Mouse (Mus musculus): ENCODE results near the gene Thada. TPM values are rescaled to one million over a fixed set of nuclear protein-coding genes. Genes with fewer than 3 reads are reported as not detected.

Thada gene
- polyA plus RNA-seq, 1 experiment from 2014 or later = 13.0 TPM

DNA sequence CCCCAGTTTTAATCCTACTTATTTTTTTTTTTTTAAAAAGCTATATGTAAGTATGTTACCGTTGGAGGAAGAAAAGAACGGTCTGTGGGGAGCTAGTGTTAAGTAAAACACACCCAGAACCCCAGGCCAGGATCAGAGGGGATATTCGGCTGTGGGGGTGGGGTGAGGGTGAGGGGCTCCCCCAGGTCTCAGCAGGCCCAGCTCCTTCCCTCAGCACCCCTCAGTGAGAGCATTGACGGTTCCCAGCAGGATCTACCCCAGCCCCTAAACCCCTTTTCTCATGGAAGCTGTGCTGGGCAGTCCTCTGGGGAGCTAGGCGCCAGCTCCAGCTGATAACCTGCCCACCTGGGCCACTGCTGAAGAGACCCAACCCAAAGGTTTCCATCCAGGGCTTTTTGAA is 316.4 kb downstream of the Thada start:
- H3K9me3 ChIP-seq = no peaks in the 10 kb centered on the region
- H3K27ac ChIP-seq (replicated peaks) = peak overlapping the region; percentile 79
- WGBS = 38% methylated on average over 5 of the region's 5 CpGs
- peaks cover 49% of the 10 kb centered on the region for H3K27me3 ChIP-seq (replicated peaks; ENCODE audit: low read depth, poor library complexity, severe bottlenecking)
- H3K36me3 ChIP-seq (replicated peaks) = no peaks in the 10 kb centered on the region
- H3K4me3 ChIP-seq = no peak overlapping the region
- no peak for DNase-seq (ENCODE audit: low spot score)
- H3K4me1 ChIP-seq = peaks cover 67% of the 10 kb centered on the region

DNA sequence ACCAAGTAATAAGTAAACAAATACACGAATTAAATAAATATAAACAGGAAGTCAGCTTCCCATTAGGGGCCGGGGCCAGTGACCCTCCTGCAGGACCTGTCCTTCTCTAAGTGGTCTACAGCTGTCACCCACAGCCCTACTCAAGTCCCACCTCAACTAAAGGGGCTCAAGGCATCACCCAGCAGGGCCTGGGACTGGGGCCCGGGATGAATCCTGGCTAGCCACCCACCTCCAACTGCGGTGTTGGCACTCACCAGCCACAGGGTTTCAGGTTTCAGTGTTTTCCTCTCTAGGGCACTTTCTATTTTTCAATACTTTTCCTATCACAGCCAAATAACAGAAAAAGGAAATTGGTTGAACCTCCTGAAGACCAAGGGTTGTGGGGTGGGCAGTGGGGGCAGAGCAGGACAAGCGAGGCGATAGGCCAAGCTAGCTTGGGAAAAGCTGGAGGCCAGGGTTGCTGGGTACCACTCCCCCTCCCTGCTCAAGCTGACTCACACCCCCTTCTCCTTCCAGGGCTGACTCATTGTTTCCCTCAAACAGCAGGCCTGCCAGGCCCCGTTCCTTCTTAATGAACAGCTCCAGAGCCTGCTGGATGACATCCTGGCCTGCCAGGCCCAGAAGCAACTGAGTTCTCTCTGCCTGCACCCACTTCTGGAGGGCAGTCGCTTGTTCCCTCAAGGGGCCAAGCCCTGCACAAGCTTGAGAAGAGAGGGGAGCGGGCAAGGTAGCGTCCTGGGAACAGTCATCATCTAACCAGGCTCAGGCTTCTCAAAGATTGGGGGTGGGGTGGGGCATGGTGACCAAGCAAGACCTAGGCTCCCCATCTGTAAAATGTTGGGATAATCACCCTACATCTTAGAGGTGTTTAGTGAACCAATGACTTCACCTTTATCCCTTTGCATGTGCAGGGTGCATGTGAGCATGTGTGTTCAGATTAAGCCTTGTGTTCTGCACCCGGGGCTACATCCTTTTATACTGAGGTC is 317.2 kb downstream of the Thada start:
- H3K4me3 ChIP-seq = no peak overlapping the region
- DNase-seq (ENCODE audit: low spot score) = peak; percentile 50
- peaks cover 62% of the 10 kb centered on the region for H3K4me1 ChIP-seq
- H3K36me3 ChIP-seq (replicated peaks) = no peaks in the 10 kb centered on the region
- 25% methylated on average over 11 of the region's 11 CpGs for WGBS
- no peaks in the 10 kb centered on the region for H3K9me3 ChIP-seq
- peak overlapping the region; percentile 79 for H3K27ac ChIP-seq (replicated peaks)
- peaks cover 51% of the 10 kb centered on the region for H3K27me3 ChIP-seq (replicated peaks; ENCODE audit: low read depth, poor library complexity, severe bottlenecking)

DNA sequence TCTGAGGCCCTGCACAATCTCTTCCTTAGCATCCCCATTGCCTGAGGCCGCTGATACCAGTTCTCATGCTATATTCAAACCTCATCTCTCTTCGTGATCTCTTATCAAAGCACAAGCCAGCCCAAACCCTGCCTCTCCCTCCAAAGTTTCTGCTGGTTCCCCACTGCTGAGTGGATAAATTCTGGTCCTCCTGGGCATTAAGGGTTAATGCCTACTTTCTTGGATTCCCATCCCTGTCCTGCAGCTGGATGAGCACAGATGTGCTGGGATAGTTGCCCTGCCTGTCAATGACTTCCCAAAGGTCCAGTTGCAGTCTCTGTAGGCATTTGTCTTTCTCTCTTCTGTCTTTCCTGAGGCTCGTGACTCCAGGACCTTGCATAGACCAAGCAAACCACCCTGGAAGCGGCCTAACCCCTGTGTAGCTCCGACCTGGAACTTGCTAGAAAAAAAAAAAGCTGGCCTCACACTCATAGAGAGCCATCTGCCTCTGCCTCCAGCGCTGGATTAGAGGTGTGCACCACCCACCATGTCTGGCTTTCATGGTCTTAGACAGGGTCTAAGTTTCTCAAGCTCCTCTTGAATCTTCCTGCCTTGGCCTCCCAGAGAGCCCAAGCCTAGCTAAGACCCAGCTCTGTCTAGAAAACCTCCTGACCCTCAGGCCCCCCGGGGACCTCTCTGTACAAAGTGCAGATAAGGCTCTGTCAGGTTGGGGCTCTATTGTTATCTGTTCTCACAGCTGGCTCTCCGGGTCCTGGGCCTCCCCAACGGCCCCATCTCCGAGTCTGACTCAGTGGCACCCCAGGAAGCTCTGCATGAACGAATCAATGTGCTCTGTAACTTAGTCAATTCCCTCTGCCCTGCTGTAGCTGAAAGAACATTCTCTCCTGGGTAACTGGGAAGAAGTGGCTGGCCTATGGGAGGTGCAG is 318.6 kb downstream of the Thada start:
- Histone ChIP-seq H3K9me3 (no peaks in the 10 kb centered on the region), H3K36me3 (replicated peaks) (no peaks in the 10 kb centered on the region), H3K27me3 (replicated peaks; ENCODE audit: low read depth, poor library complexity, severe bottlenecking) (peaks cover 50% of the 10 kb centered on the region), H3K4me1 (peaks cover 75% of the 10 kb centered on the region), H3K27ac (replicated peaks) (peak overlapping the region; percentile 78), H3K4me3 (no peak overlapping the region)
- WGBS = 45% methylated on average over 11 of the region's 11 CpGs
- DNase-seq (ENCODE audit: low spot score) = no peak

DNA sequence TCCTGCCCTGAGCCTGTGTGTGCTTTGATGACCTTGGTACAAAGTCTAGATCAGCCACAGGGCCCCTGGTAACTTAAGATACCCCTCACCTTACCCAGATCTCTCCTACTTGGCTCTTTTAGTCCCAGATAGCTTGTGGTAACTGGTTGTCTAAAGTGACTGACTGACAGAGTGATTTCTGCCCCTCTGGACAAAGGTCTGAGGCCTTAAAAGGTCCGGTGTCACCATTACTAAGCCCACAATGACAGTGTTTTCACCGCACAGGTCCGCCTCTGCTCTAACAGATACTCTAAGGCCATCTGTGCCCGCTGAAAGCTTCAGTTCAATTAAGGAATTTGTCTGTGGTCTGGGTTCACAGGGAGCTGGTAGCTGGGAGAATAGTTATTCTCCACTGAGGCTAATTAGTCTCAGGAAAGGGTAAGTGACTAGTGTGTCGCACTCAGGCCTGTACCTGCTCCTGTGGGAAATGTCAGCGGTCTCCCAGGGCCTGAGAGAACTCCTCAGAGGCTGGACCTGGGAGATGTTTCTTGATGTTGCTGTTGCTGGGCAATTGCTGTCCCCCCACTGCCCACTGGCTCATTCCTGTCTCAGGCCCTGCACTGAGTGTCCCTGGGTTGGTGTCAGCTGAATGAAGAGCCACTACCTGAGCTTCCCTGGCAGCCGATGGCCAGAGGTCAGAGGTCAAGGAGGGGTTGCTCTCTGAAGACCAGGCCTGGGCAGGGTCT is 319.4 kb downstream of the Thada start:
- Histone ChIP-seq H3K4me1 (peaks cover 70% of the 10 kb centered on the region), H3K27ac (replicated peaks) (peak overlapping the region; percentile 78), H3K9me3 (no peaks in the 10 kb centered on the region), H3K36me3 (replicated peaks) (no peaks in the 10 kb centered on the region), H3K27me3 (replicated peaks; ENCODE audit: low read depth, poor library complexity, severe bottlenecking) (peaks cover 46% of the 10 kb centered on the region), H3K4me3 (no peak overlapping the region)
- WGBS = 34% methylated on average over 7 of the region's 7 CpGs
- DNase-seq (ENCODE audit: low spot score) = no peak

DNA sequence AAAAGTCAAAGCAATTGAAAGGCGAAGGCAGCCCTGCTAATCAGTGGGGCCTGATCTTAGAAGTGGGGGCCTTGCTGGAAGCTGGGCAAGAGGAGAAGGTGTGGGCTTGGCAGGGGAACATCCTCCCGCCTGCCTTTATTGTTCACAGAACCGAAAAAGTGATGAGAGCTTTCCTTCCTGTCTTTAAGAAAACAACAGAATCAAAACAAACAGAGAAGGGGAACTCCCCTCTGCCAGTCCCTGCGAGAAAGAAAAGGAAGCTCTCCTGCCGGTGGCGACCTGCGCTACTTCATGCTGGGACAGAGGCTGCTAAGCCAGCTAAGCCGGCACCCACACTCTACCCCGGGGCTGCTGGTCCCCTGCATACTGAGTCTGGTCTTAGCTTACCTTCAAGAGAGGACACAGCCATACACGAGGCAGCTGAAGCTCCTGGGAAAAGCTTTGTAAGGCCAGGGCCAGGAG is 320.1 kb downstream of the Thada start:
- Histone ChIP-seq H3K4me1 (peaks cover 74% of the 10 kb centered on the region), H3K9me3 (no peaks in the 10 kb centered on the region), H3K27me3 (replicated peaks; ENCODE audit: low read depth, poor library complexity, severe bottlenecking) (peaks cover 44% of the 10 kb centered on the region; the same call in 1 of the 2 replicates), H3K36me3 (replicated peaks) (no peaks in the 10 kb centered on the region), H3K4me3 (no peak overlapping the region), H3K27ac (replicated peaks) (peak overlapping the region; percentile 78)
- no peak for DNase-seq (ENCODE audit: low spot score)
- WGBS = 10% methylated on average over 10 of the region's 10 CpGs

GRCm38 (mm10) chr17:84144762-84145599 is 321.0 kb downstream of the Thada start:
- peak overlapping the region; percentile 78 for H3K27ac ChIP-seq (replicated peaks)
- H3K27me3 ChIP-seq (replicated peaks; ENCODE audit: low read depth, poor library complexity, severe bottlenecking) = peaks cover 44% of the 10 kb centered on the region; the same call in 1 of the 2 replicates
- DNase-seq (ENCODE audit: low spot score) = no peak
- H3K4me1 ChIP-seq = peaks cover 78% of the 10 kb centered on the region
- H3K4me3 ChIP-seq = no peak overlapping the region
- H3K9me3 ChIP-seq = no peaks in the 10 kb centered on the region
- H3K36me3 ChIP-seq (replicated peaks) = no peaks in the 10 kb centered on the region
- WGBS = 73% methylated on average over 5 of the region's 5 CpGs

GRCm38 (mm10) chr17:84144130-84144529 is 321.9 kb downstream of the Thada start:
- no peak for DNase-seq (ENCODE audit: low spot score)
- no peaks in the 10 kb centered on the region for H3K36me3 ChIP-seq (replicated peaks)
- no peak overlapping the region for H3K4me3 ChIP-seq
- H3K9me3 ChIP-seq = no peaks in the 10 kb centered on the region
- H3K27me3 ChIP-seq (replicated peaks; ENCODE audit: low read depth, poor library complexity, severe bottlenecking) = peaks cover 44% of the 10 kb centered on the region; the same call in 1 of the 2 replicates
- 91% methylated on average over 3 of the region's 3 CpGs for WGBS
- no peak overlapping the region for H3K27ac ChIP-seq (replicated peaks)
- H3K4me1 ChIP-seq = peaks cover 71% of the 10 kb centered on the region

GRCm38 (mm10) chr17:84143219-84143844 is 322.7 kb downstream of the Thada start:
- no peaks in the 10 kb centered on the region for H3K9me3 ChIP-seq
- H3K27me3 ChIP-seq (replicated peaks; ENCODE audit: low read depth, poor library complexity, severe bottlenecking) = peaks cover 44% of the 10 kb centered on the region; the same call in 1 of the 2 replicates
- no peaks in the 10 kb centered on the region for H3K36me3 ChIP-seq (replicated peaks)
- WGBS = 55% methylated on average over 12 of the region's 12 CpGs
- DNase-seq (ENCODE audit: low spot score) = no peak
- peak overlapping the region; percentile 2; the same call in 1 of the 2 replicates for H3K27ac ChIP-seq (replicated peaks)
- H3K4me1 ChIP-seq = peaks cover 63% of the 10 kb centered on the region
- H3K4me3 ChIP-seq = no peak overlapping the region

- Histone ChIP-seq H3K4me1 (peaks cover 51% of the 10 kb centered on the region), H3K4me3 (no peak overlapping the region), H3K9me3 (no peaks in the 10 kb centered on the region), H3K27ac (replicated peaks) (peak overlapping the region; percentile 72; the same call in 1 of the 2 replicates), H3K27me3 (replicated peaks; ENCODE audit: low read depth, poor library complexity, severe bottlenecking) (peaks cover 41% of the 10 kb centered on the region; the same call in 1 of the 2 replicates), H3K36me3 (replicated peaks) (no peaks in the 10 kb centered on the region)
- WGBS = 86% methylated on average over 6 of the region's 6 CpGs
- DNase-seq (ENCODE audit: low spot score) = no peak
These were observed 324.3 kb downstream of the Thada start for GRCm38 (mm10) chr17:84141691-84142090.

DNA sequence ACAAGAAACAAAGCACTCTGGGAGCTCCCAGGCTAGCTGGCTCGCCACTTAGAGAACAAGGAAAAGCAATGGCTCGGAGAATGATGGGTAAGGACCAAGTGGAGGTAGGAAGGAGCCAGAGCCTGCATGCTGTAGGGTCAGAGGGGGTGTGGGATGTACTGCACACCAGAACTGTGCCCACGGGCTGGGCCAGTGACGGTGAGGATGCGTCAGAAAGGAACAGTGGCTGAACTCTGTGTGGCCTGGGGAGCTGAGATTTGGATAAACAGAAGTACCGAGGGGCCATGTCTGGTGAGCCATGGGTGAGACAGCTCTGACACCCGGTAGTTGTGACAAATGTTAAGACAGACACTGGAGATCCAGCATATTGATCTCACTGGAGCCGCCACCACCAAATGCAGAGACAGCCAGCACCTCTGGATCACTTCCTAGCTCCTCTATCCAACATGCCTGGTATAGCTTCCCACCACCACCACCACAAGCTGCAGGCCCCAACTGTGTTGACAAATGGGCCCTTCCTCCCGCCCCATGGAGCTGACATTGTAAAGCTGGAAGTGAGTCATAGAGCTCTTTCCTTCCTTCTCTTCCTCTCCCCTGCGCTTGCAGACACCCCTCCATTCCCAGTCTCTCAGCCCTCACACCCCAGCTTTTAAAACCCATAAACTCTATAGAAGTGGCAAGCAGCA is 325.0 kb downstream of the Thada start:
- peaks cover 34% of the 10 kb centered on the region; the same call in 1 of the 2 replicates for H3K27me3 ChIP-seq (replicated peaks; ENCODE audit: low read depth, poor library complexity, severe bottlenecking)
- H3K27ac ChIP-seq (replicated peaks) = peak overlapping the region; percentile 72
- H3K36me3 ChIP-seq (replicated peaks) = no peaks in the 10 kb centered on the region
- H3K4me3 ChIP-seq = no peak overlapping the region
- peaks cover 51% of the 10 kb centered on the region for H3K4me1 ChIP-seq
- no peak for DNase-seq (ENCODE audit: low spot score)
- WGBS = 75% methylated on average over 10 of the region's 10 CpGs
- no peaks in the 10 kb centered on the region for H3K9me3 ChIP-seq
